Comparison of ENCODE assay signal across 13 mouse cellular contexts in the genomic region with DNA sequence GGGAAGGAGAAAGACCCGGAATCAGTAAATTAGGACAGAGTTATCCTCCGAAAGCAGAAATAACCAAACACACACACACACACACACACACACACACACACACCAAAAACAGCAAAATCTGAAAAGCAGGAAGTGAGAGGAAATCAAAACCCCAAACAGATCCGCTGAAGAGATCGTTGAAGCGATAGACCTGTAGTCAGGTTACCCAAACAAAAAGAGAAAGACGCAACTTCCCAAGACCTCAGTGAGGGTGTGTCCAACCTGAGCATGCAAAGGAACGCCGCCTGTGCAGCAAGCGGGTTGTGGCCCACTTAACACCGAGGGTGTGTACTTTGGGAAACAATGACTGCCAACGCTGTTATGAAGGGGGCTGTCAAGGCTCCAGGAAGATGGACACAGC. TPM values are rescaled to one million over a fixed set of nuclear protein-coding genes. Genes with fewer than 3 reads are reported as not detected.
DNase-seq lines count a peak whose midpoint lies in the region; ATAC-seq and TF ChIP-seq lines count a peak whose summit lies in the region.
"Had no signal": no experiment of that assay in that cellular context is flagged by ENCODE, and none has a peak within 500 bp of the region (broad histone marks: within the 10 kb centered on the region; RNA-seq: fewer than 3 reads in every experiment).

No protein-coding gene starts in this region.

- ATAC-seq in frontal cortex, adult (ENCODE audit: low TSS enrichment) = no peak

- TF ChIP-seq RAD21 in MEL (IDR thresholded peaks at IDR 0.05; ENCODE audit: low read depth, low read length) = no peak

- H3K36me3 ChIP-seq in MEL (ENCODE audit: control insufficient read depth in 1 of 2, insufficient read depth in 2 of 2, low read length in 2 of 2) = 0 out of 4 replicates have a peak, but pooled peaks cover 0 to 2% of the 10 kb centered on the region in 2 experiments

- no peaks in the 10 kb centered on the region for H3K79me2 ChIP-seq in MEL (ENCODE audit: control insufficient read depth, insufficient read depth, low read length, poor library complexity)

- TF ChIP-seq POLR2A in MEL (IDR thresholded peaks at IDR 0.05; ENCODE audit: control insufficient read depth in 1 of 2, insufficient read depth in 1 of 2, low read depth in 1 of 2, low read length in 2 of 2, poor library complexity in 1 of 2) = no peak

- no peak overlapping the region for H3K9ac ChIP-seq in MEL (ENCODE audit: control insufficient read depth, low read depth, low read length, poor library complexity, severe bottlenecking)
- H3K9ac ChIP-seq: liver, embryonic 13.5 days had no signal

- DNase-seq in CD4-positive helper T cell, adult 2 months (ENCODE audit: low read depth, low spot score) = peak; percentile 90
- no peak for DNase-seq in MEL (ENCODE audit: low read depth, low spot score)
- DNase-seq in lung, postnatal 10 days = peak; percentile 53
- DNase-seq in spleen, postnatal 36 days (ENCODE audit: low spot score in 2 of 2) = peak; percentile 85 to 88
- no peak for DNase-seq in right cerebral cortex, adult 18-20 months
- DNase-seq in cerebellum, postnatal 10 days = no peak
- DNase-seq: cerebellum, postnatal 14 days; liver, embryonic 13.5 days had no signal

- no peaks in the 10 kb centered on the region for H3K9me3 ChIP-seq in MEL (replicated peaks; ENCODE audit: insufficient read depth, low read length)
- H3K9me3 ChIP-seq: hindbrain, embryonic 10.5 days; liver, embryonic 13.5 days had no signal

- H3K4me3 ChIP-seq in MEL (ENCODE audit: control insufficient read depth in 1 of 2, insufficient read depth in 1 of 2, low read depth in 2 of 2, low read length in 2 of 2) = no peak overlapping the region
- H3K4me3 ChIP-seq: forebrain, embryonic 10.5 days; hindbrain, embryonic 10.5 days; liver, embryonic 13.5 days had no signal

- H3K27ac ChIP-seq in MEL (ENCODE audit: control insufficient read depth, low read depth, low read length) = no peak overlapping the region
- H3K27ac ChIP-seq: forebrain, embryonic 10.5 days; hindbrain, embryonic 10.5 days had no signal

- H3K27me3 ChIP-seq in MEL (ENCODE audit: control insufficient read depth in 1 of 2, insufficient read depth in 2 of 2, low read length in 2 of 2) = no peaks in the 10 kb centered on the region
- H3K27me3 ChIP-seq: liver, embryonic 13.5 days had no signal

- H3K4me1 ChIP-seq in MEL (ENCODE audit: control insufficient read depth in 1 of 2, insufficient read depth in 2 of 2, low read length in 2 of 2) = no peaks in the 10 kb centered on the region
- H3K4me1 ChIP-seq: forebrain, embryonic 10.5 days had no signal

- TF ChIP-seq EP300 in MEL (IDR thresholded peaks at IDR 0.05; ENCODE audit: low read depth in 1 of 2, low read length in 2 of 2) = no peak

- TF ChIP-seq CTCF in MEL (IDR thresholded peaks at IDR 0.05 in 2 of 3, conservative IDR thresholded peaks at IDR 0.05 in 1 of 3; ENCODE audit: control insufficient read depth in 1 of 3, insufficient read depth in 1 of 3, low read depth in 2 of 3, low read length in 3 of 3, poor library complexity in 1 of 3, severe bottlenecking in 1 of 3) = no peak

TF ChIP-seq in MEL, 35 proteins besides CTCF, POLR2A, EP300 and RAD21:
- 0 out of 2 replicates have a peak, but pooled peaks have one; percentile 20 for TF ChIP-seq RCOR1 (IDR thresholded peaks at IDR 0.05; ENCODE audit: low read depth, low read length)
- no peak for TF ChIP-seq KAT2A (conservative IDR thresholded peaks at IDR 0.05; ENCODE audit: low read depth, low read length)
- no peak for TF ChIP-seq MAFK (IDR thresholded peaks at IDR 0.05; ENCODE audit: borderline replicate concordance, low read depth, low read length)
- TF ChIP-seq MXI1 (IDR thresholded peaks at IDR 0.05; ENCODE audit: low read depth, low read length) = no peak
- no peak for TF ChIP-seq ZC3H11A (IDR thresholded peaks at IDR 0.05; ENCODE audit: low read depth, low read length)
- TF ChIP-seq ZMIZ1 (IDR thresholded peaks at IDR 0.05; ENCODE audit: low read depth, low read length) = no peak
- TF ChIP-seq CHD2 (IDR thresholded peaks at IDR 0.05; ENCODE audit: low read length) = no peak
- TF ChIP-seq E2F4 (IDR thresholded peaks at IDR 0.05; ENCODE audit: borderline replicate concordance, low read depth, low read length) = no peak

RNA-seq across cellular contexts. Expression of a gene that starts 38.9 kb away (rescaled TPM):
- not detected in 2 replicates for total RNA-seq in MEL (2012; rRNA removed)
- under 1 TPM in 1 of 2 experiments, not detected in 1; 0.06 TPM for polyA plus RNA-seq in MEL (2012; ENCODE audit: insufficient read depth in 1 of 2, insufficient read length in 2 of 2, low read depth in 1 of 2, low replicate concordance in 2 of 2, missing spikeins in 1 of 2)
- total RNA-seq: layer of hippocampus, adult 18-20 months had no signal
- polyA plus RNA-seq: forebrain, embryonic 10.5 days; hindbrain, embryonic 10.5 days; liver, embryonic 13.5 days; neural tube, embryonic 14.5 days had no signal

Comparison
In these comparisons a context has a peak if more than half of its experiments do, and no peak if none do; other contexts are left out.
1. DNase-seq: peak in CD4-positive helper T cell, adult 2 months (single experiment), lung, postnatal 10 days (single experiment) and spleen, postnatal 36 days (2 of 2); none in MEL (single experiment), right cerebral cortex, adult 18-20 months (single experiment) and cerebellum, postnatal 10 days (0 of 2).